Mouse (Mus musculus) olfactory bulb, adult 2 months (tissue): ENCODE measurements at regions not wholly inside any gene's neighbourhood (a gene's known extent, or its start where the extent isn't known, plus 50 kb on each side); places are given as distances from the start of the nearest gene placed in this dataset.

Experiments
- CTCF ChIP-seq: fragments of 200-500 bp; IDR thresholded peaks from 2 replicates; pipeline ENCODE4 v1.5.1; 2012; ENCODE audit warnings: low read depth, mild to moderate bottlenecking, low read length, moderate library complexity; ENCODE audit not compliant: insufficient read depth
- POLR2A ChIP-seq: fragments of 200-500 bp; IDR thresholded peaks from 2 replicates; pipeline ENCODE4 v1.6.1; 2012; ENCODE audit warnings: mild to moderate bottlenecking, low read depth, low read length, moderate library complexity; ENCODE audit not compliant: insufficient read depth

DNA sequence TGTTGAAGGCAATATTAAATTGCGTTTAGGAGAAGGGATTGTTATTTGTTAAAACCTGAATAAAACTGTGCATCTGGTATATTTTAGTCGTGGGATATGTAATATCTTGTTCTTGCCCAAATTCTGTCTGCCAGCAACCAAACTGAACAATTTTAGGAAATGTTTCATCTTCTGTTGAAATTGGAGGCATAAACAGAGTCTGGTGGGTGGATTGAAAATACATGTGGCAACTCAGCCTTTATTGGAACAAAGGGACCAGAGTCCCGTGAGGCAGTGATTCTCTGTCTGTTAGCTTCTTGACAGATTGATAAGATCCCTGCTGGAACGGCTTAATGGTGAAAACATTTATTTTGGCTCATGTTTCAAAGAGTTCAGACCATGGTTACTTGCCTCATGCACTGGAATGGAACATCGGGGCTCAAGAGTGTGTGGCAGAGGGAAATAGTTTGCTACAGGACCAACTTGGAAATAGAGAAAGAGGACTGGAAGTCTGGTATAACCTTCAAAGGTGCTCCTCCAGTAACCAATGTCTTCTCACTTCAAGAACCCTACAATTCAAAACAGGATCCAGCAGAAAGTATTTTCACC lies 640.7 kb downstream of the Tox3 start:
- TF ChIP-seq POLR2A (no peak), CTCF (no peak)
